Mouse (Mus musculus): ENCODE measurements around the gene Ski. TPM values are rescaled to one million over a fixed set of nuclear protein-coding genes. Genes with fewer than 3 reads are reported as not detected.
A peak's percentile ranks its signal among the peaks of the same experiment; 100 is the strongest.

The Ski gene
- polyA plus RNA-seq, 1 experiment from 2014 or later, result 12.3 TPM

DNA sequence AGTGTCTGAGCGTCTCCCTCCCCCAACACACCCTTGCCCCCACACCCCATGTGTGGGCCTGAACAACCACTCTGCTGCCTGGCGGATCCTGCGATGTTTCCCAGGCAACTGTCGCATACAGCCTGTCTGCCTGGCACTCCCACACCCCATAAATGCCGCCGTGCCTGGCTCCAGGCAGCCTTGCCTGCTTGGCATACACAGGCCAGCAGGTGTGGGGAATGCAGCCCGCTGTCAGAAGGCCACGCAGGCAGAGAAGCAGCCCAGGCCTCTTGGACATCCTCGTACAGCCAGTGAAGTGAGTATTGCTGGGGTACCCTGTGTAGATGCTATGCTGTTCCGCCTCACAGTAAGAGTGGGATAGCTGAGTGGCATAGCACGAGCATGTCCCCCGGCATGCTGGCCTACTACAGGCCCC is 24.3 kb upstream of the Ski start:
- Histone ChIP-seq H3K27me3 (replicated peaks) (no peaks in the 10 kb centered on the region), H3K4me1 (peaks cover 14% of the 10 kb centered on the region), H3K4me3 (no peak overlapping the region), H3K27ac (no peak overlapping the region), H3K9me3 (no peaks in the 10 kb centered on the region), H3K4me2 (replicated peaks) (no peak overlapping the region), H3K9ac (0 out of 2 replicates have a peak overlapping the region, but pooled peaks have one; percentile 21), H3K36me3 (no peaks in the 10 kb centered on the region)
- 71% methylated on average over 12 of the region's 12 CpGs for WGBS
- no peak for ATAC-seq (ENCODE audit: low FRiP score, low read depth)

DNA sequence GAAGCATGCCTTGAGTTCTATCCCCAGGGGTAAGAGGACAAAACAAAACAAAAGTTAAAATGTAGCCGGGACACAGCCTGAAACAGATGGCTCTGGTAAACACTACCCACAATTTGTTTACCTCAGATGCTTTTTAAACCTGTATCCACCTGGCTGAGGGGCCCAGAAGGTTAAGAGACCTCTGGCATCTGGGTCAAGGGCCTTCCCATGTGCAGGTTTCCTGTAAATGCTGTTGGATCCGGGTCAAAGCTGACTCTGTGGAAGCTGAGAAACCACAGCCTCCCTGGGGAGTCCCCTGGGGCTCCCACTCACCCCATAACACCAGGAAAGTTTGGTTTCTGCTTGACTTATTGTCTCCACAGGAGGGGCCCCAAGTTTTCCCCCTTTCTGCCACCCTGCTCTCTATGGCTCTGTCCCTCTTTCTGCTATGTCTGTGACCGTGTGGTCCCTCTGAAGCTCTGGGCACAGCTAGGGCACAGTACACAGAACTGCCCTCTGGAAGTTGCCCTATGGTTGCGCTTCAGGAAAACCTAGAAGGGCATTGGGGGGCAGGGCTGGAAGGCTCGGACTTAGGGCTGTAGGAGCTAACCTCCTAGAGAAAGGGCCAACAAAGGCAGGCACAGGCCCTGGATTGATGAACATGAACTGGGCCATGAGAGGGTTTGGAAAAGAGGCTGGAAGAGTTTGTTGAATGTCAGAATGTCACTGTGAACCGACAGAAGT is 23.5 kb upstream of the Ski start:
- H3K4me3 ChIP-seq, result no peak overlapping the region
- H3K9me3 ChIP-seq, result no peaks in the 10 kb centered on the region
- H3K9ac ChIP-seq, result no peak overlapping the region
- no peaks in the 10 kb centered on the region for H3K27me3 ChIP-seq (replicated peaks)
- no peak overlapping the region for H3K4me2 ChIP-seq (replicated peaks)
- 69% methylated on average over 6 of the region's 6 CpGs for WGBS
- H3K4me1 ChIP-seq, result peaks cover 6% of the 10 kb centered on the region
- no peak overlapping the region for H3K27ac ChIP-seq
- no peak for ATAC-seq (ENCODE audit: low FRiP score, low read depth)
- no peaks in the 10 kb centered on the region for H3K36me3 ChIP-seq

DNA sequence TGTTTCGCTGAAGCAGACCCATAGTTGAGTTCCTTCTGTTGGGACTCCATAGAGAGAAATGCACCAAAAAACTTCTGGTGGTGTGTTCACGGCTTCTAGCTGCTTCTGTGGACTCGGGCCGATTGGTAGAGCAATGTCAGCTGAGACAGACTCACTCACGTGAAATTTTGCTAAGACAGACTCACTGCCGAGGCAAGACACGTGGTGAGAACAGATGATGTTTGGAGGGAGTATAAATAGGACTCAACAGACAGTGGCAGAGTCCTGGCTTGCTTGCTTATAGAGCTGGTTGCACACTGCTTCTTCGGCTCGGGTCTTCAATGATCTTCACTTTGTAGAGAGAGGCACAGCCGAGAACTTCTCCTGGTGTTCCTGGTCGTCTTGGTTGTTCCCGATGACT is 20.8 kb upstream of the Ski start:
- H3K27ac ChIP-seq, result no peak overlapping the region
- no peaks in the 10 kb centered on the region for H3K9me3 ChIP-seq
- no peaks in the 10 kb centered on the region for H3K36me3 ChIP-seq
- no peaks in the 10 kb centered on the region for H3K27me3 ChIP-seq (replicated peaks)
- no peak overlapping the region for H3K4me3 ChIP-seq
- WGBS, result 89% methylated on average over 12 of the region's 12 CpGs
- H3K9ac ChIP-seq, result no peak overlapping the region
- ATAC-seq (ENCODE audit: low FRiP score, low read depth), result no peak
- no peak overlapping the region for H3K4me2 ChIP-seq (replicated peaks)
- no peaks in the 10 kb centered on the region; the same call in 1 of the 2 replicates for H3K4me1 ChIP-seq

DNA sequence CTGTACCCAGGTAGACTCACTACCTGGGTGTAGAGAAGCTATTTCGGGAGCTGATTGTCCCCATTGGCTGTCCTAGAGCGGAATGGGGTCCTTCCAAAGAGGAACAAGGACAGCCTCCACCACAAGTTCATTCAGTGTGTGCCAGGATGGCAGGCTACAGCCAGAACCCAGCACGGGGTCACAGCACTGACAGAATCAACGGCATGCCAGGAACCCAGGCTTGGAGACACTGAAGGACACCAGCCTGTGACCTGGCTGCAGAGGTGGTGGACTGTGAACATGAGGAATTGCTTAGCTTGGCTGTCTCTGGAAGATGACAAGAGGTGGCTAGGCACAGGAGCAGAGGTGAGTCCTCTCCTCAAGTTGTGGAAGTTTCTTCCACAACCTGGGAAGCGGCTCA is 19.9 kb upstream of the Ski start:
- no peak overlapping the region for H3K27ac ChIP-seq
- no peak overlapping the region for H3K4me2 ChIP-seq (replicated peaks)
- H3K9me3 ChIP-seq, result no peaks in the 10 kb centered on the region
- no peak overlapping the region for H3K9ac ChIP-seq
- no peaks in the 10 kb centered on the region for H3K27me3 ChIP-seq (replicated peaks)
- no peak for ATAC-seq (ENCODE audit: low FRiP score, low read depth)
- H3K4me3 ChIP-seq, result no peak overlapping the region
- no peaks in the 10 kb centered on the region for H3K36me3 ChIP-seq
- H3K4me1 ChIP-seq, result no peaks in the 10 kb centered on the region; the same call in 1 of the 2 replicates
- 89% methylated on average over 5 of the region's 5 CpGs for WGBS

DNA sequence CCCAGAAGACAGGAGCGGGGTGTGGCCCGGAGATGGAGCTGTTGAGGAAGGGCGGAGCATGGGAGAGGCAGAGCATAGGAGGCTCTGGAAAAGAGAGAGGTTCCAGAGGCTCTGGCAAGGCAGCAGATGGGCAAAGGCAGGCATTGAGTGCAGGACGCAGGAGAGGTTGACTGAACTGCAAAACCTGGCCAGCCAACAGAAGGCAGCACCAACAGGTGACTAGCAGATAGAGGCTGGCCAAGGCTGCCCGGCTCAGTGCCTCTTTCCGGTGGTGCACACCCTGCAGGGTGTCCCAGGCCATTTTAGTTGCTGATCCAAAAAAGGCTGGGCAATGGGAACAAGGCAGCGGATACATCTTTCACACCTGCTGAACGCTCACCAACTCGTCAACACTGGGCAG is 19.4 kb upstream of the Ski start:
- H3K4me2 ChIP-seq (replicated peaks), result no peak overlapping the region
- H3K27ac ChIP-seq, result no peak overlapping the region
- H3K9ac ChIP-seq, result no peak overlapping the region
- no peaks in the 10 kb centered on the region for H3K9me3 ChIP-seq
- H3K27me3 ChIP-seq (replicated peaks), result no peaks in the 10 kb centered on the region
- no peak for ATAC-seq (ENCODE audit: low FRiP score, low read depth)
- no peaks in the 10 kb centered on the region; the same call in 1 of the 2 replicates for H3K4me1 ChIP-seq
- H3K4me3 ChIP-seq, result no peak overlapping the region
- no peaks in the 10 kb centered on the region for H3K36me3 ChIP-seq
- WGBS, result 79% methylated on average over 9 of the region's 9 CpGs

DNA sequence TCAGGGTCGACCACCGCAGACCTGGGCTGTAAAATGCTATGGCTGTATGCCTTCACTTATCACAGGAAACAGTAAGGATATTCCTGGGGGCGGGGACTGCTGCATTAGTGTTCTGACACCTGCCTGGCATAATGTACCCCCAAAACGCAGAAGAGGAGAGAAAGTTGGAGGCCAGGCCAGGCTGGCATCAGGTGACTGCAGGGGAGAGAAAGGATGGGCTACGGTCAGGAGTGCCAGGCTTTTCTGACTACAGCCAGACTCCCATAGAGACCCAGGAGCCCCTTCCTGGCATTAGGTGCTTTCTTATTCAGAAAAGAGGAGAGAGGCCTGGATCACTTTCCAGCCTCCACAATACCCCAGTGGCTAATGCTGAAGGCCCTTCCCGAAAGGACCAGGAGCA is 17.1 kb upstream of the Ski start:
- Histone ChIP-seq H3K4me1 (peaks cover 17% of the 10 kb centered on the region), H3K27ac (no peak overlapping the region), H3K4me2 (replicated peaks) (no peak overlapping the region), H3K9ac (no peak overlapping the region), H3K4me3 (no peak overlapping the region), H3K36me3 (no peaks in the 10 kb centered on the region), H3K9me3 (no peaks in the 10 kb centered on the region), H3K27me3 (replicated peaks) (no peaks in the 10 kb centered on the region)
- no peak for ATAC-seq (ENCODE audit: low FRiP score, low read depth)
- 53% methylated on average over 6 of the region's 6 CpGs for WGBS

DNA sequence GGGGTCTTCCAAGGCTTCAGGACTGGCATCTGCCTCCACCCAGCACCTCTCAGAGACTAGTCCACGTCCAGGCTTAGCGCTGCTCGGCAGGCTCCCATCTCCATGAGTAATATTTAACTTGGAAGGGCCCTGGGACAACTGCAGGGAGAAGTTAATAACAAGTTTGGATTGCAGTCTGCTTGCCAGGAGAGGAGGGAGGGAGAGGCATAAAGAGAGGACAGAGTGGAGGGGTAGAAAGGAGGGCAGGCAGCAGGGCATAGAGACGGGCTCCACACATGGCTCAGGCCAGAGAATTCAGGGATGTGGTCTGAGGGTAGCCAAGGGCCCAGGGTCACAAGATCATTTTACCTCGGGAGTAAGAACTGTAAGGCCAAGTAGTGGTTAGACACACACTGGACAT is 15.9 kb upstream of the Ski start:
- Histone ChIP-seq H3K9ac (no peak overlapping the region), H3K27me3 (replicated peaks) (no peaks in the 10 kb centered on the region), H3K4me3 (no peak overlapping the region), H3K4me2 (replicated peaks) (no peak overlapping the region), H3K27ac (no peak overlapping the region), H3K4me1 (peaks cover 30% of the 10 kb centered on the region), H3K36me3 (no peaks in the 10 kb centered on the region), H3K9me3 (no peaks in the 10 kb centered on the region)
- ATAC-seq (ENCODE audit: low FRiP score, low read depth), result no peak
- WGBS, result 70% methylated on average over 5 of the region's 5 CpGs

DNA sequence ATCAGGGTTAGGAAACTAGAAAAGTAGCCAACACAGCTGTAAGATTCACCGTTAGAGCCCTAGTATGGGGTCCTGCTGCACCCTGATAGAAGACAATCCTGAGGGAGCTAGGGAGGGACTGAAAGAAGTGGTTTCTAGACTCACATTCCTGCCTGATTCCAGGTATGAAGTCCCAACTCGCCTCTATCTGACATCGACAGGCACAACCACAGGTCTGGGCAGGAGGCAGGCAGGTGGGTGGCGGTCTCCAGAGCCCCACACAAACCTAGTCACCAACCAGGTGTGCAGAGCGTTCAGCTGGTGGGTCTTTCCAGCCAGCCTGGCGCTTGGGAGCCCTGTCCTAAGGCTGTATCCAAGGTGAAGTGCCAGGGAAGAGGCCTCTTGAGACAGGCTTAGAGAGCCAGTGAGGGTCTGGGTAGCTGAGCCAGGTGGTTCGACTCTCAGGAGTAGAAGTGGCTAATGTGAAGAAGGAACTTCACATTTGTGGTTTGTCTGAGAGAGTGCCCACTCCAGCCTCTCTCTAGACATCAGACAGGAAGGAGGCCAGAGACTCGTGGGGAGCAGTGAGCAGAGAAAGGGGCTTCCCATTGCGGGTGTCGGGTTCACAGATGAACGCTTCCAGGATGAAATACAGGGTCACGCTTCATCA is 14.5 kb upstream of the Ski start:
- Histone ChIP-seq H3K27ac (no peak overlapping the region), H3K9me3 (no peaks in the 10 kb centered on the region), H3K9ac (no peak overlapping the region), H3K36me3 (no peaks in the 10 kb centered on the region), H3K27me3 (replicated peaks) (no peaks in the 10 kb centered on the region), H3K4me2 (replicated peaks) (no peak overlapping the region), H3K4me1 (peaks cover 31% of the 10 kb centered on the region), H3K4me3 (no peak overlapping the region)
- no peak for ATAC-seq (ENCODE audit: low FRiP score, low read depth)
- WGBS, result 76% methylated on average over 12 of the region's 12 CpGs

DNA sequence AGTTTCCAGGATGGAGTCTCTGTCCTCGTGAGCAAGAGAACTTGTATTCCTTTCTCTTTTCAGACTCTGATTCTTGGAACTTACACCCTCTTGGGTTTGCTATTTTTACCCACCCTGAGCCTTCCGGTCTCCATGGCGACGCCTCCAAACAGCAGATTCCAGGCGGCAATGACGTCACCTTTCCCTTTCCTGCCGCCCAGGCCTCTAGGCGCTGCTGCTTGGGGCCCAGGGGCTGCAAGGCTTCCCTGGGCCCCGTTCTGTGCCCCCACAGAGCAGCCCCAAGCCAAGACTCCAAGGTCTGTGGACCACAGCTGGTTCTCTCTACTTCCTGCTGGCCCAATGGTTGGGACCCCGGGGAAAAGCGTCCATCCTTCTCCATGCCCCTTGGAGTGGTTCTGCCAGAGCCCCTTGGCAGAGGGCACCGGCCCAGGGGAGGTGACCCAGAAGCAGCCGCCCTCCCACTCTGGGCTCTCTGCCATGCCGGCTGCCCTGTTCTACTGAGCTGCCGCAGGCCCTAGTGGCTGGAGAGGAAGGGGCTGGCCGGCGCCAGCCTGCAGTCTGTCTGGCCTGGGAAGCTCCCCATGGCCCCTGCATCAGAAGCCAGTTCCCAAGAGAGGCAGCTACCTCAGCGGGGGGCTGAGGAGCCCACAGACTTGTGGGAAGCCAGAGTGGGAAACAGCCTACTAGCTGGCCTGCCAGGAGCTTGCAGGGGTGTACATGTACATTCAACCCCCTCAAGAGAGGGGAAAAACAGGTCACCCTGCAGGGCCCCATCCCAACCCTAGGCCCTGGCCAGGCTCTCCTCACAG is 13.1 kb upstream of the Ski start:
- Histone ChIP-seq H3K4me3 (no peak overlapping the region), H3K9me3 (no peaks in the 10 kb centered on the region), H3K27ac (peak overlapping the region; percentile 54), H3K4me1 (peaks cover 31% of the 10 kb centered on the region), H3K9ac (peak overlapping the region; percentile 55), H3K27me3 (replicated peaks) (no peaks in the 10 kb centered on the region), H3K4me2 (replicated peaks) (peak overlapping the region; percentile 43), H3K36me3 (no peaks in the 10 kb centered on the region)
- peak; percentile 70 for ATAC-seq (ENCODE audit: low FRiP score, low read depth)
- 23% methylated on average over 18 of the region's 18 CpGs for WGBS

DNA sequence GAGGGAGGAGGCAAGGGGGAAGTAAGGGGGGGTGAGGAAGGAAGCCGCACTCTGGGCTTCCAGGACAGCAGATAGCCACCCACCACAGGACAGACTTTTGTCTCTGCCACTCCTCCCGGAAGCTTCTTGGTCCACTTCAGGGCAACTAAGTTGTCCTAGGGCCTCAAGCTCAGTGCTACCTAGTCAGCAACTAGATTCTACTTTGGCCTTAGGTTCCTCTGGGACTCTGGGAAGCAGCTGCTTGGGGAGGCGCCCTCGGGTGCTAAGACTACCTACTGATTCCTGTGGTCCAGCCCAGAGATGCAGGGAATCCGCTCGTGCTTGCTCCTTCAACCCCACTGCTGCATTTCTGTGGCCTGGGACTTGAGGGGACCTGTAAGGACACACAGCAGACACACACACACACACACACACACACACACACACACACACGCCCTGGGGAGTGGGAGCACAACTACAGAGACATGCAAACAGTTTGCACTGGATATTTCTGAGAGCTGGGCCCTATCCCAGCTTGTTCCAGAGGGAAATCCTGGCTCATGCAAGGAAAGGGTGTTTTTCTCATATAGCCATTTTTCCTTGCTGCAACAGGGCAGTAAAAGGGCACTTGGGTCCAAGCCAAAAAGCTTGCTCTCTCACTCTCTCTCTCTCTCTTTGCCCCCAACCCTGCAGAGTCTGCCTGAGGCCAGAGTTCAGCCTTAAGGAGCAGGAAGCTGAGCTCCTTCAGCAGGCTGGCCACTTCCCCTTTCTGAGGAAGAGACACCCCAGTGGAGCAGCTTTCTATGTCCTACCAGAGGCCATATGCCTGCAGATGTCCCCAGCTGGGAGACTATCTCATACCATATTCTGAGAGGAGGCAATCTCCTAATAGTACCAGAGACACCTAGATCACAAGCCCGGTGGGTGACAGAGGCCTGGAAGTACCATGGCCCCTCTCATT is 12.2 kb upstream of the Ski start:
- Histone ChIP-seq H3K4me3 (no peak overlapping the region), H3K27ac (peak overlapping the region; percentile 54), H3K36me3 (no peaks in the 10 kb centered on the region), H3K4me2 (replicated peaks) (peak overlapping the region; percentile 43), H3K9ac (no peak overlapping the region; the same call in 1 of the 2 replicates), H3K27me3 (replicated peaks) (no peaks in the 10 kb centered on the region), H3K4me1 (peaks cover 31% of the 10 kb centered on the region), H3K9me3 (no peaks in the 10 kb centered on the region)
- peak; percentile 27 for ATAC-seq (ENCODE audit: low FRiP score, low read depth)
- WGBS, result 75% methylated on average over 8 of the region's 8 CpGs

DNA sequence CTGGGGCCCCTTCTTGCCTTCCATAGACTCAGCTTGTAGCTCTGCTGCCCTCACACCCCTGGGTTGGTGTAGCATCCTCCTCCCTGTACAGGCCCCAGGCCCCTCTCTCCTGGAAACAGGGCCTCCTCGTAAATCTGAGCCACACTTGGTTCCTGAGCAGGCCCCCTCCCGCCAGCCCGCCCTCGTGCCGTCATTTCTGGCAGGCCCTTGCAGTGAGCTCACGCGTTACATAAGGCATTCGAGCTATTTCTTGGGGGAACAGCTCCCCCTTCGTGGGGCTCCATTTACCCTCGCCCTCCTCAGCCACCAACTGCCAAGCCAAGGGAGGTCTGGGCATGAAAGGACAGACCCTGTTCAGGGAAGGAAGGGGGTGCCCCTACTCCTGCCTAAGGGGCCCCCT is 11.5 kb upstream of the Ski start:
- H3K9ac ChIP-seq, result peak overlapping the region; percentile 40; the same call in 1 of the 2 replicates
- ATAC-seq (ENCODE audit: low FRiP score, low read depth), result peak; percentile 31; the same call in 1 of the 2 replicates
- whole genome bisulfite sequencing, result 19% methylated on average over 10 of the region's 10 CpGs
- H3K9me3 ChIP-seq, result no peaks in the 10 kb centered on the region
- H3K27me3 ChIP-seq (replicated peaks), result no peaks in the 10 kb centered on the region
- H3K27ac ChIP-seq, result peak overlapping the region; percentile 54; the same call in 1 of the 2 replicates
- H3K4me3 ChIP-seq, result no peak overlapping the region
- H3K4me1 ChIP-seq, result peaks cover 31% of the 10 kb centered on the region
- peak overlapping the region; percentile 4; the same call in 1 of the 2 replicates for H3K4me2 ChIP-seq (replicated peaks)
- no peaks in the 10 kb centered on the region for H3K36me3 ChIP-seq

All from neural tube, embryonic 12.5 days (tissue).